Mouse (Mus musculus): Measurements from ENCODE around the gene Lce1k. TPM values are rescaled to one million over a fixed set of nuclear protein-coding genes. Genes with fewer than 3 reads are reported as not detected.
"Not testable (repeated sequence)": the region's sequence is repeated elsewhere in the genome, so short reads cannot be mapped to it uniquely, and the experiment has no call there.

Gene Lce1k
- not detected for polyA plus RNA-seq (2017; shearing (Covaris generic))

DNA sequence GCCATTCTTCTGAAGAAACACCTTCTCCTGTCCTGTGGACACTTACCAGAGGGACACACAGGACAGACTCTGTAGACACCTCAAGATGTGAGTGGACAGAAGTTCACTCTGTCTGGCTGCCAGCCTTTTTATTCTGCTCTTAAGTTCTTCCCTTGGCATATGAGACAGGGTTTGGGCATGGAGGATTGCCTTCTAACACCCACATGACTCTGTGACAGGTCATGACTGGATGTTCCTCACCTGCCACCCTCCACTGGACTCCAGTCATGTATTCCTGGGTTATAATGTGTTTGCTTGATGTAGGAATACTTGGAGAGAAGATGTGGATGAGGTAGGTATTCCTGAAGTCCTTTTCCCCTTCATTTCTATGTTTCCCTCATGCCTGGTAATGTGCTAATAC lies at the start of gene Lce1k:
Gene Lce1k, minus strand, starts transcription at position 101 of the 400 bp plus-strand sequence.
- no peak for ATAC-seq

DNA sequence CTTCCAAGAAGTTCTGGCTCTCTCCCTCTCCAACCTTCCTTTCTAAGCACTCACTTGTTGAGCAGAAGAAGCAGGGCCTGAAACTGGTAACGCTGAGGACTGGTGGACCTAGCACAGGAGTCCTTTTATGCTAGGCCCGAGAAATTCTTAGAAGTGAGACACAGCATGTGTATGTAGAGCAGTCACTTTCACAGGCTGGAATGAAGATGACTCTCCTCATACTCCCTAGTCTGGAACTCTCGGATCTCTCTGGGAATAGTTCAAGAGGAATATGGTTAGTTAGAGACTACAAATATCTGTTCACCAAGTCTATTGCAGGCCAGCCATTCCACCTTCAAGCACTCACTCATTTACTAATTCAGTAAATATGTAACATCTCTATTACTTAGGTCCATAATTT lies 43.5 kb upstream of the Lce1k start, which contains the start of gene Lce1l:
Gene Lce1l, minus strand, starts transcription at position 101 of the 400 bp plus-strand sequence.
- no peak for ATAC-seq

DNA sequence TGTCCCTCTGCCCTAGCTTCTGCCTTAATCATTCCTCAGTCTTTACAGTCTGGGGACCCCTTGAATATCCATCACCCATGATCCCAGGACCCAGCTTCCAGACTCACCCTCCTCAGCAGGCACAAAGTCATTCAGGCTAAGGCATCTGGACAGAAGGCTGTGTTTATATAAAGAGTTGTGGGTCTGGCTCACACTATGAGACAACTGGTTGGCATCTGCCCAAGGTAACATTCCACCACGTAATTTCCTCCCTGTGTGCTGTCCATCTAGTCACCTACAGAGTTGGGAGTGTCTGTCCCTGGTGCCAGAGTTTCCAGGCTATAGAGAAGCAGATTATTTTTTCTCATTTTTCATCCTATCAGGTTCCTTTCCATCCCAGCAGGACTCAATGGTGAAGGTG lies 19.4 kb upstream of the Lce1k start, which contains the start of gene Kprp:
Gene Kprp, minus strand, starts transcription at position 140 of the 400 bp plus-strand sequence.
- no peak for ATAC-seq

DNA sequence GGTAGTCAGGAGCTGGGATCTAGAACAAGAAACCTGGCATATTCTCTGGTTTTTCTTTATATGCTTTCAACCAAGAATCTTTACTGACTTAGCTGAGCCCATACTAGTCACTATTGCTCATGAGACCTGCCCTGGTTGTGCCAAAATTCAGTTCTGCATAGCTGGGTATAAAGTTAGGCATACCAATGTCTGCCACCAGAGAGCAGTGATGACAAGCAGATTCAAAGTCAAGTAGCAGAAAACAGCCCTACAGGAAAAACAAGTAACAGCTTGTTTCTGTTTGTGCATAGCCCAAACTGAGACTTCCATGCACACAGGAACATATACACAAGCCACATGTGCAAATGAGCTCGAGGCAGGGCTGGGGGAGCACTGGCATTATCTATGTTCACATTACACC lies 18.1 kb upstream of the Lce1k start:
- ATAC-seq, result no peak

DNA sequence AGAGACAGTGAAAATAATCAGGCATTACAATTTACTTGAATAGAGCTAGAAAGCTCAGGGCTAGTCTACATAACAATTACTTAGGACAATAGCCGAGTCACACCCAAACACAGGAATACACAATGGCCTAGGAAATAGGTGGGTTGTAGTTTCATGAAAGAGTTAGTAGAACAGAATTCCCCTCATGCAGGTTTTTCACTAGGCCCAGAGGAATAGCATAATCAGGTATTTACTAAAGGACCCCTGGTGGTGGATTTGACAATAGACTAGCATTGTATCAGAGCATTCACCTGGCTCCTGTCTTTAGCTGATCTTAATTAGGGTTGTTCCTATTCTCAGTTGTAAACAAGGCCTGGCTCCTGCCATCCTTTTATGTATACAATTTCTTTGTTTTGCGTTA lies 8.3 kb upstream of the Lce1k start:
- ATAC-seq, result not testable (repeated sequence)

DNA sequence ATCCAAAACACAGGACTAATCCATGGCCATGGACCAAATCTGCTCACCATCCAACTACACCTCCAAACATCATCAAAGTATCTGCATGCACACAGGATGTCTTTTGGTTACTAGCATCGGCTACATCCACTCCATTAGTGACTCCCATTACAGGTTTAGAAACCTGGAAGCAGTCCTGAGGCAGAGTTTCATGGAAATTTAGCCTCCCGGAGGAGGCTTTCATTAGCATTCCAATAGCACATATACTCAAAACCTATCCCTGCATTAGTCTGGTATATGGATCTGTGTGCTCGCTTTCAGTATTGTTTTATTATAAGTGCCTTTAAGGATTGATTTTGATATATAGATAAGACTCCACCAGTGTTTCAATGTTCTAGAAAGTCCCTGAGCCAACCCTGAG lies 7.9 kb upstream of the Lce1k start:
- no peak for ATAC-seq

DNA sequence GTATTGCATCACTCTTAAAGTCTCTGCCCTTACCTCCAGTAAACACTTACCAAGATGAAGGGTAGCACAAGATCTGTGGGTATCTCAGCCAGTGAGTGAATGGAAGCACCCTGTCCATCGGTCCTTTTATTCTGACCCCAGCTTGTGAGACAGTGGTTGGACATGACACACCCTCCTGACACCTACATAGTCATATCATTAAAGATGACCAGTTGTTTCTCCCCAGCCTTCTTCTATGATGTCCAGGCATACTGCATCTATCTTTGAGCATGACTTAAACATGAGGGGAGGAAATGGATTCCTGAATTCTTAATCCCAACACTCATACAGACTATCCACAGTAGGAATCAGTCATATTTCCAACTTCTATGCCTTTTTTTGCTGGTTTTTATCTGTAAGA lies 17.3 kb downstream of the Lce1k start, which contains the start of gene Lce1j:
Gene Lce1j, minus strand, starts transcription at position 101 of the 400 bp plus-strand sequence.
- ATAC-seq, result no peak

DNA sequence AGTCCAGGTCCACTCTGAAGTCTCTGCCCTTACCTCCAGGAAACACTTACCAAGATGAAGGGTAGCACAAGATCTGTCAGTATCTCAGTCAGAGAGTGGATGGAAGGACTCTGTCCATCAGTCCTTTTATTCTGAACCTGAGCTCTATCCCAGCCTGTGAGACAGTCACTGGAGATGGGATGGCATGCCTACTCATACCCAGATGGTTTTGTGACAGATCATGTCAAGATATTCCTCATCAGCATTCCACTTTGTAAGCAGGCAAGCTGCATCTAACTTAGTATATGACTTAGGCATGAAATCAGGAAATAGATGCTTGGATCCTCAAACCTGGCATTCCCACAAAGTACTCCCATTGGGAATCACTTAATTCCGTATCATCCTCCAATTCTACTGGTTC lies 28.9 kb downstream of the Lce1k start, which contains the start of gene Lce1i:
Gene Lce1i, minus strand, starts transcription at position 101 of the 400 bp plus-strand sequence.
- ATAC-seq, result no peak

DNA sequence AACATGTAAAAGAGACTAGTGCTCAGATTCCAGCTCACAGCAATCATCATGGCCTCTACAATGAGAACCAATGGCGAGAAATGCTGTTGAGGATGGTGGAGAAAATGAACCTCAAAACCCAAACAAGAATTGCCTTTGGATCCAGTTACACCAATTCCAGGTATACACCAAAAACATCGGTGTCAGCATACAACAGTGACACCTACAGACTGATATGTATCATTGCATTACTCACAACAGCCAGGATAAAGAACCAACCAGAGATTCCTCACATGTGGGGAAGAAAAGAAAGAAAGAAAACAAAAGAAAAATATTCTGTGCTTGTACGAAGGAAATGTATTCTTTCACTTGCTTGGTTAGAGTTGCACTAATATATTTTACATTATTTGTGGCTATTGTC lies 36.1 kb downstream of the Lce1k start:
- no peak for ATAC-seq

DNA sequence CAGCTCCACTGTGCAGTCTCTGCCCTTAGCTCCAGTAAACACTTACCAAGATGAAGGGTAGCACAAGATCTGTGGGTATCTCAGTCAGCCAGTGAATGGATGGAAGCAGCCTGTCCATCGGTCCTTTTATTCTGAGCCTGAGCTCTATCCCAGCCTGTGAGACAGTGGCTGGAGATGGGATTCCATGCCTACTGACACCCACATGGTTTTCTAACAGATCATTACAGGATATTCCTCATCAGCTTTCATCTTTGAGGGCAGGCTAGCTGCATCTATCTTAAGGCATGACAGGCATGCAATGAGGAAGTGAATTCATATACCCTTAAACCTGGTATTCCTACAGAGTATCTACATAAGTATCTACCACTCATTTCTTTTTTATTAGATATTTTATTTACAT lies 42.7 kb downstream of the Lce1k start, which contains the start of gene Lce1h:
Gene Lce1h, minus strand, starts transcription at position 101 of the 400 bp plus-strand sequence.
- ATAC-seq, result no peak

Other genes with a start within 250 kb of the Lce1k start
- gene Ivl, start 234.2 kb downstream of the Lce1k start, polyA plus RNA-seq (2017; shearing (Covaris generic)), result not detected
- not detected for gene Smcp, start 218.9 kb downstream of the Lce1k start, polyA plus RNA-seq (2017; shearing (Covaris generic))
- gene 2210017I01Rik, start 200.4 kb downstream of the Lce1k start, polyA plus RNA-seq (2017; shearing (Covaris generic)), result not detected
- gene Lce6a, start 186.2 kb downstream of the Lce1k start, polyA plus RNA-seq (2017; shearing (Covaris generic)), result not detected
- not detected for gene Lce1a1, start 159.6 kb downstream of the Lce1k start, polyA plus RNA-seq (2017; shearing (Covaris generic))
- not detected for gene Lce1b, start 151.0 kb downstream of the Lce1k start, polyA plus RNA-seq (2017; shearing (Covaris generic))
- gene Lce1a2, start 137.6 kb downstream of the Lce1k start, polyA plus RNA-seq (2017; shearing (Covaris generic)), result not detected
- not detected for gene Lce1c, start 128.6 kb downstream of the Lce1k start, polyA plus RNA-seq (2017; shearing (Covaris generic))
- not detected for gene Lce1d, start 120.7 kb downstream of the Lce1k start, polyA plus RNA-seq (2017; shearing (Covaris generic))
- not detected for gene Lce1e, start 98.8 kb downstream of the Lce1k start, polyA plus RNA-seq (2017; shearing (Covaris generic))
- not detected for gene Lce1f, start 87.5 kb downstream of the Lce1k start, polyA plus RNA-seq (2017; shearing (Covaris generic))
- gene Gm38119, start 68.8 kb downstream of the Lce1k start, polyA plus RNA-seq (2017; shearing (Covaris generic)), result not detected
- not detected for gene Lce1g, start 55.6 kb downstream of the Lce1k start, polyA plus RNA-seq (2017; shearing (Covaris generic))
- not detected for gene Lce1h, start 42.8 kb downstream of the Lce1k start, polyA plus RNA-seq (2017; shearing (Covaris generic))
- gene Lce1i, start 29.0 kb downstream of the Lce1k start, polyA plus RNA-seq (2017; shearing (Covaris generic)), result not detected
- not detected for gene Lce1j, start 17.4 kb downstream of the Lce1k start, polyA plus RNA-seq (2017; shearing (Covaris generic))
- gene Kprp, start 19.4 kb upstream of the Lce1k start, polyA plus RNA-seq (2017; shearing (Covaris generic)), result not detected
- gene Lce1l, start 43.4 kb upstream of the Lce1k start, polyA plus RNA-seq (2017; shearing (Covaris generic)), result not detected
- not detected for gene 2310050C09Rik, start 62.3 kb upstream of the Lce1k start, polyA plus RNA-seq (2017; shearing (Covaris generic))
- not detected for gene Lce3a, start 118.3 kb upstream of the Lce1k start, polyA plus RNA-seq (2017; shearing (Covaris generic))
- not detected for gene Lce3b, start 125.1 kb upstream of the Lce1k start, polyA plus RNA-seq (2017; shearing (Covaris generic))
- gene Lce3c, start 136.6 kb upstream of the Lce1k start, polyA plus RNA-seq (2017; shearing (Covaris generic)), result not detected
- gene Lce3d, start 149.5 kb upstream of the Lce1k start, polyA plus RNA-seq (2017; shearing (Covaris generic)), result not detected
- gene Lce3e, start 159.2 kb upstream of the Lce1k start, polyA plus RNA-seq (2017; shearing (Covaris generic)), result not detected
- gene Lce3f, start 184.3 kb upstream of the Lce1k start, polyA plus RNA-seq (2017; shearing (Covaris generic)), result not detected
- not detected for gene Crct1, start 207.8 kb upstream of the Lce1k start, polyA plus RNA-seq (2017; shearing (Covaris generic))
- gene Lce1m, start 211.2 kb upstream of the Lce1k start, polyA plus RNA-seq (2017; shearing (Covaris generic)), result not detected

All from activated CD4-positive, CD25-positive, alpha-beta regulatory T cell, adult 4 months (primary cell).